Mouse (Mus musculus): ENCODE measurements around the gene Ecel1. TPM values are rescaled to one million over a fixed set of nuclear protein-coding genes. Genes with fewer than 3 reads are reported as not detected.
A peak's percentile ranks its signal among the peaks of the same experiment; 100 is the strongest.

Ecel1 gene
- polyA plus RNA-seq, 1 experiment from 2014 or later: 0.28 TPM

DNA sequence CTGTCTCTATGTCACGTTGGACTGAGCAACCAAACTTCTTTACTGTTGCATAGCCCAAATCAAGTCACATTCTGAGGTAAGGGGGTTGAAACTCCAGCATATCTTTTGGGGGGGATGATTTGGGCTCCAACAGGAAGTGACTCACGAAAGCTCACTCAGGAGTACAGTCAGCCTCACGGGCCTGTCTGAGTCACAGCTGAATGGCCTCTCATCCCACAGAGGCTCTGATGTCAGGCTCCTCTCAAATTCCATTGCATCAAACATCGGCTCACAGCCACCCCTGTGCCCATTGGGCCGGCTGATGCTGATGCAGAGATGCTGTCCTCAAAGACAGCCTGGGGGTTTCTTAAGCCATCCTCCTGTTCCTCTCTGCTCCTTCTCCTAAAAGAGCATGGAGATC is 24.6 kb upstream of the Ecel1 start:
- 54% methylated on average over 5 of the region's 5 CpGs for WGBS
- DNase-seq (ENCODE audit: low spot score) (no peak), ATAC-seq (ENCODE audit: insufficient number of reproducible peaks, low FRiP score, low TSS enrichment, low read depth) (no peak)
- no peaks in the 10 kb centered on the region; the same call in 1 of the 2 replicates for H3K4me1 ChIP-seq (ENCODE audit: control insufficient read depth, insufficient read depth, low read length)
- peaks cover 36% of the 10 kb centered on the region for H3K27me3 ChIP-seq (ENCODE audit: control insufficient read depth, insufficient read depth, low read length)
- no peak overlapping the region for H3K9ac ChIP-seq (ENCODE audit: low read length)
- H3K27ac ChIP-seq (replicated peaks; ENCODE audit: low read depth, low read length): no peak overlapping the region
- no peak overlapping the region for H3K4me2 ChIP-seq (ENCODE audit: low read depth, severe bottlenecking)
- no peaks in the 10 kb centered on the region for H3K36me3 ChIP-seq (ENCODE audit: control insufficient read depth, insufficient read depth, low read length)
- H3K9me3 ChIP-seq (ENCODE audit: control insufficient read depth, low read length): no peaks in the 10 kb centered on the region
- no peak overlapping the region for H3K4me3 ChIP-seq (ENCODE audit: low read depth, low read length)

DNA sequence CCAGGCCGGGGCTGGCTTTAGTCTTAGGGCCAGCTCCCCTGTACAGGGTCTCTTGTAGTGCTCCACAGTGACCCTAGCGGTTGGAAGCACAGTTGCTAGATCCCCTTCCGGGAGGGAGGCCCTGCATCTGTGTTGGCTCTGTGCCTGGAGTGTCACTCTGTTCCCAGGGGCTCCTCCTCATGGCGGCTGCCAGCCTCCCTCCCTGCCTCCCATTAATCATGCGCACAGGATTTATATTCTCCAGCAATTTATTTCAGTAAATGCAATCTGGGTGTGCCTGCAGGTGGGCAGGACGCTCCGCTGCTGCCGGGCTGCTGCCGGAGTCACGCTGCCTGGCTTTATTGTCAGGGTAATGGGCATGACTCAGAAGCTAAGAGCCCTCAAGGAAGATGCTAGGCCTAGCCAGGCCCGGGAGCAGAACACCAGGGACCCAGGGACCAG is 19.6 kb upstream of the Ecel1 start:
- no peak overlapping the region for H3K4me2 ChIP-seq (ENCODE audit: low read depth, severe bottlenecking)
- H3K27me3 ChIP-seq (ENCODE audit: control insufficient read depth, insufficient read depth, low read length): peaks cover under 1% of the 10 kb centered on the region; the same call in 1 of the 2 replicates

DNA sequence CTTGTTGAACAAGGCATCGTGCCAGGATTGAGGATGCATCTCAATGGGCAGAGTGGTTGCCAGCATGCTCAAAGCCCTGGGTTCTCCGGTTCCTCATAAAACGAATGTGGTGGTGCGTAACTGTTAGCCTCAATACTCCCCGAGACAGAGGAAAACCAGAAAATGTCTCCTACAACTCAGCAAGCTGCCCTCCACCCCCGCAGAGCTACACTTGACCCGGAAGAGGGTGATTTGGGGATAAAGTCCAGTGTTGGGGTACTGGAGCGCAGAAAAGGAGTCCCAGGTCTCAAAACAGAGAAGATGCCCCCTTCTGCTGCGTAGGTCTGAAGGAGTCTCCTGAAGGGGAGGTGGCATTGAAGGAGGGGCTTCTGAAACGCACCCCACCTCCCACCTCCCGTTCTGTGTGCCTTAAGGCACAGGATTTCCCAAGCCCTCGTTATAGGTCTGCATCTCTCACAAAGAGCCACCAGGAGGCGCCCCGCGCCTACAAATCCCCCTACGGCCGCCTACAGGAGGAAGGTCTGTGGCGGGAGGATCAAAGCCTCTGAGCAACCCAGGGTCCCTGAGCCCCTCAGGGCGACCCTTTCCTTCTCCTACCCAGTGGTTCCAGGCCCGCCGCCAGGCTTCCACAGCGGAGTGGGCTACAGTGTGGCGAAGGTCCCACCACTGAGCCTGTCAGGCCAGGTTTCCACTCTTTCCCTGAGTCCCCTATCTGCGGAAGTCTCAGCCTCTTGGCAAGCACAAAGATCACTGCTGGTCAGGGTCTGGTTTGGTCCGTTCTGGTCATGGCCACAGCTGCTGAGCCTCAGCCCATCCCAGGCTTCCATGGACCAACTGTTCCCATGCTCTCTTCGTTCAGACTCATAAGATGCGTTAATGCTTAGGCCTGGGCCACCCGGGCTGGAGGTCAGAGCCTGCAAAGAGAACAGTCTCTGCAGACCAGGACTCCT is 18.0 kb upstream of the Ecel1 start:
- no peak overlapping the region for H3K27ac ChIP-seq (replicated peaks; ENCODE audit: low read depth, low read length)
- H3K4me1 ChIP-seq (ENCODE audit: control insufficient read depth, insufficient read depth, low read length): peaks cover 3% of the 10 kb centered on the region; the same call in 1 of the 2 replicates
- H3K27me3 ChIP-seq (ENCODE audit: control insufficient read depth, insufficient read depth, low read length): peaks cover 9% of the 10 kb centered on the region
- peak; percentile 83 for DNase-seq (ENCODE audit: low spot score)
- no peaks in the 10 kb centered on the region for H3K36me3 ChIP-seq (ENCODE audit: control insufficient read depth, insufficient read depth, low read length)
- no peak overlapping the region for H3K9ac ChIP-seq (ENCODE audit: low read length)
- 0 out of 2 replicates have a peak, but pooled peaks have one; percentile 31 for ATAC-seq (ENCODE audit: insufficient number of reproducible peaks, low FRiP score, low TSS enrichment, low read depth)
- H3K4me2 ChIP-seq (ENCODE audit: low read depth, severe bottlenecking): no peak overlapping the region
- H3K9me3 ChIP-seq (ENCODE audit: control insufficient read depth, low read length): no peaks in the 10 kb centered on the region
- 23% methylated on average over 28 of the region's 28 CpGs for WGBS
- no peak overlapping the region for H3K4me3 ChIP-seq (ENCODE audit: low read depth, low read length)

More for the DNA sequence above, 19.6 kb upstream of the Ecel1 start:
- Histone ChIP-seq H3K4me1 (ENCODE audit: control insufficient read depth, insufficient read depth, low read length) (no peaks in the 10 kb centered on the region), H3K9me3 (ENCODE audit: control insufficient read depth, low read length) (no peaks in the 10 kb centered on the region), H3K36me3 (ENCODE audit: control insufficient read depth, insufficient read depth, low read length) (no peaks in the 10 kb centered on the region), H3K27ac (replicated peaks; ENCODE audit: low read depth, low read length) (no peak overlapping the region), H3K4me3 (ENCODE audit: low read depth, low read length) (no peak overlapping the region), H3K9ac (ENCODE audit: low read length) (no peak overlapping the region)
- ATAC-seq (ENCODE audit: insufficient number of reproducible peaks, low FRiP score, low TSS enrichment, low read depth): peak; percentile 63; the same call in 1 of the 2 replicates
- peak; percentile 72 for DNase-seq (ENCODE audit: low spot score)
- WGBS: 21% methylated on average over 11 of the region's 11 CpGs

DNA sequence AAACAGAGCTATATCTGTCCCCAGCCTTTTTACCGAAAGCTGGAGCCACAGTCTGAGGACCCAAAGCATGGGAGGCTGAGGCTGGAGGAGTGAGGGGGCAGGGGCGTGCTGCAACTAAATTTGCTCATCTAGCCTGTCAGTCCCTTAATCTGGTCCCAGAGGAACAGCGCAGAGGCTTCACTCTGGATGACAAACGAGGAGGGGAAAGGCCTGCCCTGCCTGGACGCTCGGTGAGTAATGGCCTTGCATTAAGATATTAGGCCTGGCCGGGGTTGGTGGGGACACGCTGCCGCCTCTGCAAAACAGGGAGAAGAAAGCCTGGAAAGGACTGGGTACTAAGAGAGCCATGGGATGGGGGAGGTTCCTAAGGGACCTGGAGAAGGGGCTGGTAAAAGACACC is 16.0 kb upstream of the Ecel1 start:
- peaks cover 3% of the 10 kb centered on the region; the same call in 1 of the 2 replicates for H3K4me1 ChIP-seq (ENCODE audit: control insufficient read depth, insufficient read depth, low read length)
- H3K4me3 ChIP-seq (ENCODE audit: low read depth, low read length): no peak overlapping the region
- no peak overlapping the region for H3K9ac ChIP-seq (ENCODE audit: low read length)
- no peaks in the 10 kb centered on the region for H3K9me3 ChIP-seq (ENCODE audit: control insufficient read depth, low read length)
- DNase-seq (ENCODE audit: low spot score): no peak
- ATAC-seq (ENCODE audit: insufficient number of reproducible peaks, low FRiP score, low TSS enrichment, low read depth): no peak
- no peak overlapping the region for H3K27ac ChIP-seq (replicated peaks; ENCODE audit: low read depth, low read length)
- WGBS: 26% methylated on average over 9 of the region's 9 CpGs
- H3K4me2 ChIP-seq (ENCODE audit: low read depth, severe bottlenecking): no peak overlapping the region
- H3K36me3 ChIP-seq (ENCODE audit: control insufficient read depth, insufficient read depth, low read length): no peaks in the 10 kb centered on the region
- peaks cover 9% of the 10 kb centered on the region for H3K27me3 ChIP-seq (ENCODE audit: control insufficient read depth, insufficient read depth, low read length)

DNA sequence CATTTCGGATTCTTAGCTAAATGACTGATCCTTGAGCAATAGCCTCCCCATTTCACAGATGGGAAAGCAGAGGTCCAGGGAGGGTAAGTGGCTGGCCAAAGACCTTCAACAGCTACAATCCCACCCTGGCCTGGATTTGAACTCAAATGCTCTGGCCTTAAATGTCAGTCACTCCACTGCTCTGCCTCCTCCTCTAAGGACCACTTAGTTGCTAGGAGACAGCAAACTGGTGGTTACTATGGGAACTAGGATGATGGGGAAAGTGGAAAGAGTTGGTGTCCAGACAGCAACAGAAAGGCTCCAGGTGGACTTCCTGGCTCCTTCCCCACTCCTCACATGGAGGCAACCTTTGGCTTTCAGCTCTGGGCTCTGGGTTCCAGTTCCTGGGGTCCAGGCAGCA is 15.0 kb upstream of the Ecel1 start:
- H3K36me3 ChIP-seq (ENCODE audit: control insufficient read depth, insufficient read depth, low read length): no peaks in the 10 kb centered on the region
- no peak overlapping the region for H3K4me3 ChIP-seq (ENCODE audit: low read depth, low read length)
- H3K27me3 ChIP-seq (ENCODE audit: control insufficient read depth, insufficient read depth, low read length): peaks cover 9% of the 10 kb centered on the region
- no peak for DNase-seq (ENCODE audit: low spot score)
- ATAC-seq (ENCODE audit: insufficient number of reproducible peaks, low FRiP score, low TSS enrichment, low read depth): no peak
- 76% methylated on average over 1 of the region's 1 CpGs for WGBS
- no peak overlapping the region for H3K4me2 ChIP-seq (ENCODE audit: low read depth, severe bottlenecking)
- H3K9ac ChIP-seq (ENCODE audit: low read length): no peak overlapping the region
- H3K9me3 ChIP-seq (ENCODE audit: control insufficient read depth, low read length): no peaks in the 10 kb centered on the region
- H3K4me1 ChIP-seq (ENCODE audit: control insufficient read depth, insufficient read depth, low read length): peaks cover 3% of the 10 kb centered on the region; the same call in 1 of the 2 replicates
- no peak overlapping the region for H3K27ac ChIP-seq (replicated peaks; ENCODE audit: low read depth, low read length)

DNA sequence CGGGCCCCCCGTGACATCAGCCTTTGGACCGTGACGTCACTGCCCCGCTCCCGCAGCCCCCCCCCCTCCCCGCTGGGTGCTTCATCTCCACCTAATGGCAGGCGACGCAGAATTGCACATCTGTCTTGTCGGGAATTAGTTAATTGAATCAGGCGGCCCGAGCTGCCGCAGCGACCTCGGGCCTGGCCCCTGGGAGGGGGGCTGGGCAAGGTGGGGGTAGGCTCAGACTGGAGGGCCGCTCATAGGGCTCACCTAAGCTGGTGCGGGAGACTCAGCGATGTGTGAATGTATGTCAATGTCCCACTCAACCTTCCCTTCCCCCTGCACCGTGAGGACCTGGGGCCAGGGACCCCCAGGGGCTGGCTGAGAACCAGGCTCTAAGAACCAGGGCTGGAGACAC is 14.1 kb upstream of the Ecel1 start:
- WGBS: 7% methylated on average over 18 of the region's 19 CpGs
- peak overlapping the region; percentile 10; the same call in 1 of the 2 replicates for H3K4me2 ChIP-seq (ENCODE audit: low read depth, severe bottlenecking)
- no peak overlapping the region for H3K9ac ChIP-seq (ENCODE audit: low read length)
- DNase-seq (ENCODE audit: low spot score) (no peak), ATAC-seq (ENCODE audit: insufficient number of reproducible peaks, low FRiP score, low TSS enrichment, low read depth) (no peak; the same call in 1 of the 2 replicates)
- H3K4me3 ChIP-seq (ENCODE audit: low read depth, low read length): no peak overlapping the region
- no peak overlapping the region for H3K27ac ChIP-seq (replicated peaks; ENCODE audit: low read depth, low read length)
- H3K9me3 ChIP-seq (ENCODE audit: control insufficient read depth, low read length): no peaks in the 10 kb centered on the region
- H3K27me3 ChIP-seq (ENCODE audit: control insufficient read depth, insufficient read depth, low read length): peaks cover 9% of the 10 kb centered on the region
- peaks cover 3% of the 10 kb centered on the region; the same call in 1 of the 2 replicates for H3K4me1 ChIP-seq (ENCODE audit: control insufficient read depth, insufficient read depth, low read length)
- no peaks in the 10 kb centered on the region for H3K36me3 ChIP-seq (ENCODE audit: control insufficient read depth, insufficient read depth, low read length)

DNA sequence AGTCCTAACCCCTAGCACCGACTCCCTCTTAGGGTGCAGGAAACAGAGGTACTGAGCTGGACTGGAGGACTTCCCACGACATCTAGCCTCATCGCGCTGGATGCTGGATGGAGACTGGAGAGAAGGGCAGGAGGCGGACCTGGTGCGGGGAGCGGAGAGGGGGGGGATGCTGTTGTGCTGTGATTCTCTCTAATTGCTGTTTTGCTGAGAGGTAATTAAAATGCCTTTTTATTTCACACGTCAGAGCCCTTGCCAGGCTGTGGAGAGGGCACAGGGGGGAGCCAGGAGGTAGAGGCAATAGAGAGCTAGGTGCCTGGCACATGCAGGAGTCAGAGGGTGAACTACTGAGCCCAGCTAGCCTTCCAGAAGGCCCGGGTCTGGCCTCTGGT is 8.5 kb upstream of the Ecel1 start:
- no peak overlapping the region for H3K4me2 ChIP-seq (ENCODE audit: low read depth, severe bottlenecking)
- no peak overlapping the region for H3K27ac ChIP-seq (replicated peaks; ENCODE audit: low read depth, low read length)
- ATAC-seq (ENCODE audit: insufficient number of reproducible peaks, low FRiP score, low TSS enrichment, low read depth): no peak
- peaks cover 3% of the 10 kb centered on the region; the same call in 1 of the 2 replicates for H3K4me1 ChIP-seq (ENCODE audit: control insufficient read depth, insufficient read depth, low read length)
- WGBS: 41% methylated on average over 9 of the region's 9 CpGs
- peaks cover 13% of the 10 kb centered on the region for H3K27me3 ChIP-seq (ENCODE audit: control insufficient read depth, insufficient read depth, low read length)
- no peak for DNase-seq (ENCODE audit: low spot score)
- no peak overlapping the region for H3K4me3 ChIP-seq (ENCODE audit: low read depth, low read length)
- H3K36me3 ChIP-seq (ENCODE audit: control insufficient read depth, insufficient read depth, low read length): no peaks in the 10 kb centered on the region
- no peak overlapping the region for H3K9ac ChIP-seq (ENCODE audit: low read length)
- H3K9me3 ChIP-seq (ENCODE audit: control insufficient read depth, low read length): no peaks in the 10 kb centered on the region

DNA sequence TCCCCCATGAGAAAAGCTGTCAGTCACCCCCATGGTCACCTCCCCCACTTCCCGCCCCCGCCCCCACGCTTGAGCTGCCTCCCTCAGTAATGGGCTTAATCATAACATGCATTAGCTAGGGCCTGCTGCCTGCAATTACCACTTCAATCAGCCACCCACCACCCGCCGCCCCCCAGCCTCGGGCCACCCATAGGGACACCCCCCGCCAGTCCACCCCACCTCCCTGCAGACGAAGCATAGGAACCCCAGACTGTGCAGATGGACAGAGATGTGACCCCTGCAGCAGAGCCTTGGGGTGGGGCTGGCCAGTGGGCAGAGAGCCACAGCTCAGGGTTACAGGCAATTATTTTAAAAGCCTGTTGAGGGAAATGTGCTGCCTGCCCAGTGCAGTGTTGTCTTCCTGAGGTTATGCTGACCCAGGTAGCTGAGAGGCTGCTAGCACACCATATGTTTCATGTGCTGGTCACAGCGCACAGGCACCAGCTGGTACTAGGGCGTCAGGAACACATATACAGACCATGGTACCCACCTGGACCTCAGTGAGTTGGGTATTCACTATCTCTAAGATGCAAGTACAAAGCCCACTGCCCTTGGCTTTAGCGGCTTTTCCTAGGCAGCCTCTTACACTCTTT is 8.0 kb upstream of the Ecel1 start:
- Histone ChIP-seq H3K9me3 (ENCODE audit: control insufficient read depth, low read length) (no peaks in the 10 kb centered on the region), H3K9ac (ENCODE audit: low read length) (no peak overlapping the region), H3K27ac (replicated peaks; ENCODE audit: low read depth, low read length) (no peak overlapping the region), H3K4me1 (ENCODE audit: control insufficient read depth, insufficient read depth, low read length) (0 out of 2 replicates have a peak, but pooled peaks cover 3% of the 10 kb centered on the region), H3K27me3 (ENCODE audit: control insufficient read depth, insufficient read depth, low read length) (peaks cover 13% of the 10 kb centered on the region), H3K4me2 (ENCODE audit: low read depth, severe bottlenecking) (no peak overlapping the region), H3K4me3 (ENCODE audit: low read depth, low read length) (no peak overlapping the region), H3K36me3 (ENCODE audit: control insufficient read depth, insufficient read depth, low read length) (no peaks in the 10 kb centered on the region)
- DNase-seq (ENCODE audit: low spot score) (no peak), ATAC-seq (ENCODE audit: insufficient number of reproducible peaks, low FRiP score, low TSS enrichment, low read depth) (no peak)
- 21% methylated on average over 11 of the region's 11 CpGs for WGBS
